ENCODE assay signal across 33 mouse cellular contexts in genomic region chr1:186384440-186384839, GRCm38 (mm10).
"Had no signal": no experiment of that assay in that cellular context is flagged by ENCODE, and none has a peak within 500 bp of the region (broad histone marks: within the 10 kb centered on the region; RNA-seq: fewer than 3 reads in every experiment).

No protein-coding gene starts in this region.

- H3K27me3 ChIP-seq: heart, embryonic 12.5 days; heart, embryonic 13.5 days; heart, embryonic 15.5 days; hindbrain, embryonic 12.5 days; hindbrain, embryonic 13.5 days; hindbrain, embryonic 15.5 days; intestine, embryonic 15.5 days; kidney, embryonic 15.5 days had no signal

- H3K36me3 ChIP-seq: heart, embryonic 10.5 days; heart, embryonic 12.5 days; heart, embryonic 13.5 days; heart, embryonic 15.5 days; hindbrain, embryonic 10.5 days; hindbrain, embryonic 12.5 days; hindbrain, embryonic 13.5 days; hindbrain, embryonic 15.5 days; intestine, embryonic 15.5 days; kidney, embryonic 15.5 days had no signal

- H3K4me1 ChIP-seq: heart, embryonic 10.5 days; heart, embryonic 12.5 days; heart, embryonic 13.5 days; heart, embryonic 15.5 days; hindbrain, embryonic 10.5 days; hindbrain, embryonic 12.5 days; hindbrain, embryonic 13.5 days; hindbrain, embryonic 15.5 days; intestine, embryonic 15.5 days; kidney, embryonic 15.5 days had no signal

- ATAC-seq: hindbrain, embryonic 16.5 days; hindbrain, postnatal 0 days; inflammation-experienced regulatory T-cells, adult 6 months; intestine, embryonic 15.5 days; intestine, embryonic 16.5 days; intestine, postnatal 0 days had no signal

- H3K27ac ChIP-seq: heart, embryonic 10.5 days; heart, embryonic 13.5 days; heart, embryonic 15.5 days; hindbrain, embryonic 10.5 days; hindbrain, embryonic 12.5 days; hindbrain, embryonic 13.5 days; hindbrain, embryonic 14.5 days; hindbrain, embryonic 15.5 days; hindbrain, postnatal 0 days; intestine, embryonic 15.5 days; kidney, embryonic 15.5 days; kidney, postnatal 0 days; left cerebral cortex, adult 2 months had no signal

- H3K9me3 ChIP-seq: heart, embryonic 10.5 days; heart, embryonic 12.5 days; heart, embryonic 13.5 days; heart, embryonic 15.5 days; hindbrain, embryonic 10.5 days; hindbrain, embryonic 12.5 days; hindbrain, embryonic 13.5 days; hindbrain, embryonic 15.5 days; intestine, embryonic 15.5 days; kidney, embryonic 15.5 days had no signal

- H3K4me3 ChIP-seq: heart, embryonic 10.5 days; heart, embryonic 12.5 days; heart, embryonic 13.5 days; heart, embryonic 15.5 days; hindbrain, embryonic 10.5 days; hindbrain, embryonic 12.5 days; hindbrain, embryonic 13.5 days; hindbrain, embryonic 15.5 days; intestine, embryonic 15.5 days; kidney, embryonic 15.5 days; left cerebral cortex, adult 2 months had no signal

- DNase-seq: heart, postnatal 10 days; heart, postnatal 14 days; heart, postnatal 36 days; heart, postnatal 4 days; kidney, adult 11 months; kidney, adult 18-20 months; kidney, adult 2 months; kidney, adult 8-10 months; kidney, adult 9 months; kidney, postnatal 10 days; kidney, postnatal 14 days; kidney, postnatal 25 days; kidney, postnatal 36 days; kidney, postnatal 4 days; layer of hippocampus, postnatal 36 days had no signal
